Mouse (Mus musculus) liver, postnatal 0 days (tissue): ENCODE data around the gene Tnfsfm13. TPM values are rescaled to one million over a fixed set of nuclear protein-coding genes. Genes with fewer than 3 reads are reported as not detected.

Experiments used
- ATAC-seq: fragments of 200-750 bp; cut with Nextera tagmentation; 2 replicates; pipeline ENCODE4 v1.8.0; 2017; ENCODE audit warnings: mild to moderate bottlenecking, moderate library complexity
- DNase-seq: peaks from one replicate; pipeline ENCODE4 v3.0.0-alpha.2; 2016
- H3K27ac ChIP-seq: fragments of 300-500 bp; sonication (generic); 2 replicates; pipeline ENCODE4 v1.5.1; 2014; ENCODE audit warnings: antibody characterized with exemption, moderate library complexity, mild to moderate bottlenecking, low read depth
- H3K27me3 ChIP-seq: fragments of 300-500 bp; sonication (generic); 2 replicates; pipeline ENCODE4 v1.6.1; 2014; ENCODE audit warnings: low read length, control low read depth, mixed read lengths; ENCODE audit not compliant: insufficient read depth
- H3K36me3 ChIP-seq: fragments of 300-500 bp; sonication (generic); replicated peaks from 2 replicates; pipeline ENCODE4 v1.6.1; 2014; ENCODE audit warnings: mild to moderate bottlenecking, control low read depth, low read length, moderate library complexity, mixed read lengths; ENCODE audit not compliant: insufficient read depth
- H3K4me1 ChIP-seq: fragments of 300-500 bp; sonication (generic); 2 replicates; pipeline ENCODE4 v1.6.1; 2014; ENCODE audit warnings: antibody characterized with exemption, mild to moderate bottlenecking, control low read depth; ENCODE audit not compliant: insufficient read depth
- H3K4me2 ChIP-seq: fragments of 300-500 bp; sonication (generic); 2 replicates; pipeline ENCODE4 v1.6.1; 2014; ENCODE audit warnings: low read depth, mild to moderate bottlenecking, low read length, moderate library complexity, mixed read lengths
- H3K4me3 ChIP-seq: fragments of 300-500 bp; sonication (generic); 2 replicates; pipeline ENCODE4 v1.5.1; 2014; ENCODE audit warnings: low read depth, low read length
- H3K9ac ChIP-seq: fragments of 300-500 bp; sonication (generic); replicated peaks from 2 replicates; pipeline ENCODE4 v1.6.1; 2014; ENCODE audit warnings: mild to moderate bottlenecking, moderate library complexity
- H3K9me3 ChIP-seq: fragments of 300-500 bp; sonication (generic); 2 replicates; pipeline ENCODE4 v1.6.1; 2016; ENCODE audit warnings: mild to moderate bottlenecking, control low read depth, low read length, mixed read lengths
- CTCF ChIP-seq: sonication (generic); IDR thresholded peaks from 2 replicates; pipeline ENCODE4 v1.5.1; 2016; ENCODE audit warnings: antibody characterized with exemption, low read depth
- EP300 ChIP-seq: IDR thresholded peaks from 2 replicates; pipeline ENCODE4 v1.6.1; 2016; ENCODE audit warnings: antibody characterized with exemption, low read depth, mild to moderate bottlenecking
- WGBS: fragments of 180-500 bp; shearing (Covaris S2); extraction: QIAGEN DNeasy Blood & Tissue Kit; methylation state at CpG from one replicate; pipeline ENCODE4 v1.1.7; 2014; ENCODE audit not compliant: insufficient replicate concordance; 5-methylcytosine and 5-hydroxymethylcytosine counted together
- microRNA counts: library from miRNA; unstranded; fragments of <30 nt; microRNA quantifications from one replicate; lab custom pipeline; 2015
- microRNA-seq: library from miRNA; unstranded; fragments of <30 nt; microRNA quantifications from one replicate; pipeline ENCODE4, GENCODE M21; 2016
- polyA plus RNA-seq: library from polyadenylated mRNA; unstranded; fragments of >200 nt; fragmentation: Nextera tagmentation; extraction: Ambion mirVana; gene quantifications from 2 replicates; pipeline ENCODE4 v1.2.1, GENCODE M21; 2015

Tnfsfm13 gene
- polyA plus RNA-seq, 1 experiment from 2014 or later: 1.4 TPM

GRCm38 (mm10) chr11:69655264-69656064, 40.4 kb downstream of the Tnfsfm13 start, which contains the start of gene Sox15:
TSS of gene Sox15 (plus strand) at chr11:69655314.
- WGBS: 36% methylated on average over 34 of the region's 34 CpGs
- TF ChIP-seq CTCF: peak; percentile 81
- TF ChIP-seq EP300: no peak
- H3K9me3 ChIP-seq: no peaks in the 10 kb centered on the region
- 0 out of 2 replicates have a peak within 1 kb of the TSS, but pooled peaks have one; percentile 9 for H3K4me2 ChIP-seq
- H3K4me3 ChIP-seq: no peak within 1 kb of the TSS
- H3K27ac ChIP-seq: peak within 1 kb of the TSS; percentile 49
- DNase-seq: peak; percentile 71
- H3K36me3 ChIP-seq: peaks cover 56% of the 10 kb centered on the region
- H3K9ac ChIP-seq: no peak within 1 kb of the TSS
- H3K27me3 ChIP-seq: no peaks in the 10 kb centered on the region
- ATAC-seq: peak; percentile 60
- H3K4me1 ChIP-seq: peaks cover 5% of the 10 kb centered on the region

GRCm38 (mm10) chr11:69654760-69655159, 41.1 kb downstream of the Tnfsfm13 start:
- Histone ChIP-seq H3K4me2 (0 out of 2 replicates have a peak overlapping the region, but pooled peaks have one; percentile 9), H3K9ac (no peak overlapping the region), H3K36me3 (peaks cover 61% of the 10 kb centered on the region), H3K9me3 (no peaks in the 10 kb centered on the region), H3K4me1 (peaks cover 5% of the 10 kb centered on the region), H3K27ac (peak overlapping the region; percentile 49), H3K4me3 (no peak overlapping the region), H3K27me3 (no peaks in the 10 kb centered on the region)
- no peak for DNase-seq
- ATAC-seq: no peak
- 36% methylated on average over 9 of the region's 9 CpGs for WGBS
- TF ChIP-seq EP300 (no peak), CTCF (no peak)

- Histone ChIP-seq H3K27me3 (no peaks in the 10 kb centered on the region), H3K4me1 (peaks cover 5% of the 10 kb centered on the region), H3K9me3 (no peaks in the 10 kb centered on the region), H3K4me3 (no peak overlapping the region), H3K36me3 (peaks cover 67% of the 10 kb centered on the region), H3K27ac (no peak overlapping the region), H3K4me2 (no peak overlapping the region), H3K9ac (no peak overlapping the region)
- ATAC-seq (no peak), DNase-seq (no peak)
- TF ChIP-seq CTCF (no peak), EP300 (no peak)
- WGBS: 70% methylated on average over 5 of the region's 5 CpGs
Measured at GRCm38 (mm10) chr11:69653399-69653798, 42.5 kb downstream of the Tnfsfm13 start.

- DNase-seq: no peak
- no peaks in the 10 kb centered on the region for H3K4me1 ChIP-seq
- H3K36me3 ChIP-seq: peaks cover 78% of the 10 kb centered on the region
- no peaks in the 10 kb centered on the region for H3K9me3 ChIP-seq
- no peak overlapping the region for H3K9ac ChIP-seq
- H3K4me2 ChIP-seq: no peak overlapping the region
- peak; percentile 70 for ATAC-seq
- 75% methylated on average over 5 of the region's 5 CpGs for WGBS
- no peak overlapping the region for H3K4me3 ChIP-seq
- no peaks in the 10 kb centered on the region for H3K27me3 ChIP-seq
- peak overlapping the region; percentile 44; the same call in 1 of the 2 replicates for H3K27ac ChIP-seq
- TF ChIP-seq CTCF (no peak), EP300 (no peak)
Measured at GRCm38 (mm10) chr11:69645860-69646259, 50.0 kb downstream of the Tnfsfm13 start.

- no peak for ATAC-seq
Measured at GRCm38 (mm10) chr11:69635471-69635870, 60.4 kb downstream of the Tnfsfm13 start.

GRCm38 (mm10) chr11:69633128-69633866, 62.6 kb downstream of the Tnfsfm13 start:
- Histone ChIP-seq H3K27ac (peak overlapping the region; percentile 97), H3K4me3 (peak overlapping the region; percentile 87), H3K9ac (peak overlapping the region; percentile 96), H3K36me3 (peaks cover 4% of the 10 kb centered on the region; the same call in 1 of the 2 replicates), H3K4me1 (peaks cover 22% of the 10 kb centered on the region), H3K27me3 (no peaks in the 10 kb centered on the region), H3K9me3 (no peaks in the 10 kb centered on the region), H3K4me2 (peak overlapping the region; percentile 88)
- ATAC-seq (peak; percentile 56), DNase-seq (no peak)
- WGBS: under 1% methylated on average over 40 of the region's 50 CpGs
- no peak for TF ChIP-seq EP300
- TF ChIP-seq CTCF: no peak

More at GRCm38 (mm10) chr11:69635471-69635870, 60.4 kb downstream of the Tnfsfm13 start:
- no peak for DNase-seq
- TF ChIP-seq EP300 (no peak), CTCF (no peak)
- Histone ChIP-seq H3K9me3 (no peaks in the 10 kb centered on the region), H3K9ac (no peak overlapping the region), H3K4me3 (no peak overlapping the region), H3K27ac (no peak overlapping the region), H3K4me1 (peaks cover 22% of the 10 kb centered on the region), H3K27me3 (no peaks in the 10 kb centered on the region), H3K4me2 (0 out of 2 replicates have a peak overlapping the region, but pooled peaks have one; percentile 13), H3K36me3 (peaks cover 15% of the 10 kb centered on the region)
- WGBS: 82% methylated on average over 3 of the region's 3 CpGs

MicroRNA genes within 50 kb of the gene (microRNA counts, 519-probe panel; counts per million panel counts)
- not detected for microRNA mmu-miR-1934 (lab: Ali Mortazavi, UCI)
- microRNA mmu-miR-467f (lab: Ali Mortazavi, UCI): 4,617 counts per million, percentile 52 among the panel's probes with 10 or more counts

Small RNAs within 50 kb of the gene (microRNA-seq; reads per million reads assigned to microRNA genes)
- gene Mir1934: 11.3 reads per million, percentile 20 among the genes with 10 or more reads in this experiment
- gene Mir467f: not detected

Other genes starting within 250 kb of the Tnfsfm13 start
- 0.04 and 0.05 TPM in 2 replicates for gene Dnah2, start 147.0 kb downstream of the Tnfsfm13 start, polyA plus RNA-seq
- 0.19 and 0.20 TPM in 2 replicates for gene Efnb3, start 135.9 kb downstream of the Tnfsfm13 start, polyA plus RNA-seq
- 8.1 and 10.0 TPM in 2 replicates for gene Wrap53, start 115.8 kb downstream of the Tnfsfm13 start, polyA plus RNA-seq
- gene Trp53, start 115.7 kb downstream of the Tnfsfm13 start, polyA plus RNA-seq: 32.6 and 33.5 TPM in 2 replicates
- 4.0 and 5.3 TPM in 2 replicates for gene Atp1b2, start 90.2 kb downstream of the Tnfsfm13 start, polyA plus RNA-seq
- 4.3 and 4.7 TPM in 2 replicates for gene Shbg, start 78.2 kb downstream of the Tnfsfm13 start, polyA plus RNA-seq
- gene Sat2, start 74.1 kb downstream of the Tnfsfm13 start, polyA plus RNA-seq: 15.2 and 18.7 TPM in 2 replicates
- gene Fxr2, start 63.1 kb downstream of the Tnfsfm13 start, polyA plus RNA-seq: 6.8 TPM in 2 replicates
- 0.13 TPM in 1 of 2 replicates, not detected in the other for gene Sox15, start 40.8 kb downstream of the Tnfsfm13 start, polyA plus RNA-seq
- 36.9 and 41.0 TPM in 2 replicates for gene Mpdu1, start 33.5 kb downstream of the Tnfsfm13 start, polyA plus RNA-seq
- gene Cd68, start 29.9 kb downstream of the Tnfsfm13 start, polyA plus RNA-seq: 30.1 and 32.5 TPM in 2 replicates
- gene Eif4a1, start 23.7 kb downstream of the Tnfsfm13 start, polyA plus RNA-seq: 199 and 203 TPM in 2 replicates
- 14.5 and 15.2 TPM in 2 replicates for gene Senp3, start 14.0 kb downstream of the Tnfsfm13 start, polyA plus RNA-seq
- gene Tnfsf13, start 10.3 kb downstream of the Tnfsfm13 start, polyA plus RNA-seq: 0.46 and 0.83 TPM in 2 replicates
- 2.8 and 3.6 TPM in 2 replicates for gene Tnfsf12, start 249 bp downstream of the Tnfsfm13 start, polyA plus RNA-seq
- gene Polr2a, start 62.5 kb upstream of the Tnfsfm13 start, polyA plus RNA-seq: 6.6 and 6.8 TPM in 2 replicates
- gene Slc35g3, start 65.9 kb upstream of the Tnfsfm13 start, polyA plus RNA-seq: not detected in 2 replicates
- gene Zbtb4, start 69.8 kb upstream of the Tnfsfm13 start, polyA plus RNA-seq: 0.67 and 0.75 TPM in 2 replicates
- 0.73 and 0.76 TPM in 2 replicates for gene Chrnb1, start 99.8 kb upstream of the Tnfsfm13 start, polyA plus RNA-seq
- 0.04 and 0.07 TPM in 2 replicates for gene Fgf11, start 105.8 kb upstream of the Tnfsfm13 start, polyA plus RNA-seq
- 4.4 and 4.8 TPM in 2 replicates for gene Tmem102, start 109.5 kb upstream of the Tnfsfm13 start, polyA plus RNA-seq
- not detected in 2 replicates for gene Gm39566, start 119.2 kb upstream of the Tnfsfm13 start, polyA plus RNA-seq
- gene Spem2, start 122.4 kb upstream of the Tnfsfm13 start, polyA plus RNA-seq: not detected in 2 replicates
- gene Spem1, start 126.1 kb upstream of the Tnfsfm13 start, polyA plus RNA-seq: not detected in 2 replicates
- gene Nlgn2, start 141.7 kb upstream of the Tnfsfm13 start, polyA plus RNA-seq: 0.60 and 0.75 TPM in 2 replicates
- 412 and 418 TPM in 2 replicates for gene Tmem256, start 142.4 kb upstream of the Tnfsfm13 start, polyA plus RNA-seq
- 20.8 and 23.1 TPM in 2 replicates for gene Plscr3, start 150.3 kb upstream of the Tnfsfm13 start, polyA plus RNA-seq
- gene Tnk1, start 162.6 kb upstream of the Tnfsfm13 start, polyA plus RNA-seq: 0.28 and 0.69 TPM in 2 replicates
- not detected in 2 replicates for gene Tmem95, start 181.9 kb upstream of the Tnfsfm13 start, polyA plus RNA-seq
- gene Kctd11, start 185.3 kb upstream of the Tnfsfm13 start, polyA plus RNA-seq: 0.92 and 0.95 TPM in 2 replicates
- 6.5 and 7.1 TPM in 2 replicates for gene Acap1, start 199.4 kb upstream of the Tnfsfm13 start, polyA plus RNA-seq
- gene 2810408A11Rik, start 204.9 kb upstream of the Tnfsfm13 start, polyA plus RNA-seq: 0.90 and 1.2 TPM in 2 replicates
- 1.0 and 1.4 TPM in 2 replicates for gene Neurl4, start 205.0 kb upstream of the Tnfsfm13 start, polyA plus RNA-seq
- 46.1 and 48.9 TPM in 2 replicates for gene Gps2, start 217.8 kb upstream of the Tnfsfm13 start, polyA plus RNA-seq
- 872 and 914 TPM in 2 replicates for gene Eif5a, start 225.9 kb upstream of the Tnfsfm13 start, polyA plus RNA-seq
- gene Ybx2, start 239.7 kb upstream of the Tnfsfm13 start, polyA plus RNA-seq: not detected in 2 replicates